Mouse (Mus musculus): ENCODE data around the gene Ifi202b. TPM values are rescaled to one million over a fixed set of nuclear protein-coding genes. Genes with fewer than 3 reads are reported as not detected.
"Not testable (repeated sequence)": the region's sequence is repeated elsewhere in the genome, so short reads cannot be mapped to it uniquely, and the experiment has no call there.

Ifi202b gene
- polyA plus RNA-seq, 1 experiment from 2014 or later, result not detected

- H3K27me3 ChIP-seq (ENCODE audit: insufficient read depth, low read length), result no peaks in the 10 kb centered on the region
- H3K27ac ChIP-seq, result no peak overlapping the region
- H3K4me3 ChIP-seq (replicated peaks; ENCODE audit: low read depth, low read length), result no peak overlapping the region
- WGBS, result 78% methylated on average over 1 of the region's 1 CpGs
- DNase-seq (ENCODE audit: low spot score) (no peak), ATAC-seq (replicated peaks; ENCODE audit: low FRiP score, low read depth) (no peak)
- no peaks in the 10 kb centered on the region for H3K36me3 ChIP-seq (ENCODE audit: insufficient read depth, low read length)
- H3K9me3 ChIP-seq (replicated peaks; ENCODE audit: low read length), result no peaks in the 10 kb centered on the region
- H3K4me1 ChIP-seq (replicated peaks; ENCODE audit: insufficient read depth, low read length), result no peaks in the 10 kb centered on the region
- no peak overlapping the region for H3K9ac ChIP-seq (ENCODE audit: low read depth, low read length)
- no peak overlapping the region for H3K4me2 ChIP-seq (ENCODE audit: low read length)
- TF ChIP-seq CTCF (IDR thresholded peaks at IDR 0.05; ENCODE audit: low read depth), result no peak
Observed at GRCm38 (mm10) chr1:173953563-173953962, 29.0 kb downstream of the Ifi202b start.

GRCm38 (mm10) chr1:173949044-173949443 lies 33.5 kb downstream of the Ifi202b start:
- H3K36me3 ChIP-seq (ENCODE audit: insufficient read depth, low read length); H3K9ac ChIP-seq (ENCODE audit: low read depth, low read length); H3K27me3 ChIP-seq (ENCODE audit: insufficient read depth, low read length); ATAC-seq (replicated peaks; ENCODE audit: low FRiP score, low read depth); H3K4me1 ChIP-seq (replicated peaks; ENCODE audit: insufficient read depth, low read length); DNase-seq (ENCODE audit: low spot score); H3K4me2 ChIP-seq (ENCODE audit: low read length); H3K27ac ChIP-seq; H3K4me3 ChIP-seq (replicated peaks; ENCODE audit: low read depth, low read length); H3K9me3 ChIP-seq (replicated peaks; ENCODE audit: low read length): not testable (repeated sequence)
- 76% methylated on average over 2 of the region's 2 CpGs for WGBS

- not testable (repeated sequence) for DNase-seq (ENCODE audit: low spot score); H3K9ac ChIP-seq (ENCODE audit: low read depth, low read length); H3K9me3 ChIP-seq (replicated peaks; ENCODE audit: low read length); H3K27ac ChIP-seq; H3K4me3 ChIP-seq (replicated peaks; ENCODE audit: low read depth, low read length); ATAC-seq (replicated peaks; ENCODE audit: low FRiP score, low read depth); H3K4me1 ChIP-seq (replicated peaks; ENCODE audit: insufficient read depth, low read length); H3K4me2 ChIP-seq (ENCODE audit: low read length); H3K36me3 ChIP-seq (ENCODE audit: insufficient read depth, low read length); H3K27me3 ChIP-seq (ENCODE audit: insufficient read depth, low read length)
Observed at GRCm38 (mm10) chr1:173942780-173943066, 39.8 kb downstream of the Ifi202b start.

GRCm38 (mm10) chr1:173941924-173942779 lies 40.4 kb downstream of the Ifi202b start, which contains the start of the genes Mndal and Ifi203:
Gene Mndal, minus strand, starts transcription at chr1:173942491.
Gene Ifi203, minus strand, starts transcription at chr1:173942672.
- not testable (repeated sequence) for H3K4me3 ChIP-seq (replicated peaks; ENCODE audit: low read depth, low read length); H3K27me3 ChIP-seq (ENCODE audit: insufficient read depth, low read length); ATAC-seq (replicated peaks; ENCODE audit: low FRiP score, low read depth); H3K36me3 ChIP-seq (ENCODE audit: insufficient read depth, low read length); DNase-seq (ENCODE audit: low spot score); H3K4me1 ChIP-seq (replicated peaks; ENCODE audit: insufficient read depth, low read length); H3K27ac ChIP-seq; H3K9ac ChIP-seq (ENCODE audit: low read depth, low read length); H3K9me3 ChIP-seq (replicated peaks; ENCODE audit: low read length)
- peak within 1 kb of the TSS; percentile 32; the same call in 1 of the 2 replicates for H3K4me2 ChIP-seq (ENCODE audit: low read length)
- WGBS, result 54% methylated on average over 3 of the region's 3 CpGs

- 93% methylated on average over 2 of the region's 2 CpGs for WGBS
- H3K9me3 ChIP-seq (replicated peaks; ENCODE audit: low read length); H3K27ac ChIP-seq; H3K9ac ChIP-seq (ENCODE audit: low read depth, low read length); H3K4me1 ChIP-seq (replicated peaks; ENCODE audit: insufficient read depth, low read length); H3K36me3 ChIP-seq (ENCODE audit: insufficient read depth, low read length); H3K27me3 ChIP-seq (ENCODE audit: insufficient read depth, low read length); DNase-seq (ENCODE audit: low spot score); H3K4me3 ChIP-seq (replicated peaks; ENCODE audit: low read depth, low read length); ATAC-seq (replicated peaks; ENCODE audit: low FRiP score, low read depth): not testable (repeated sequence)
- H3K4me2 ChIP-seq (ENCODE audit: low read length), result peak overlapping the region; percentile 32; the same call in 1 of the 2 replicates
Observed at GRCm38 (mm10) chr1:173941522-173941921, 41.0 kb downstream of the Ifi202b start.

- not testable (repeated sequence) for DNase-seq (ENCODE audit: low spot score)
- WGBS, result 84% methylated on average over 2 of the region's 3 CpGs
Observed at GRCm38 (mm10) chr1:173919279-173919678, 63.3 kb downstream of the Ifi202b start.

GRCm38 (mm10) chr1:173914559-173914958 lies 68.0 kb downstream of the Ifi202b start:
- WGBS, result 88% methylated on average over 2 of the region's 2 CpGs
- H3K9ac ChIP-seq (ENCODE audit: low read depth, low read length), result no peak overlapping the region
- H3K27ac ChIP-seq, result no peak overlapping the region
- no peaks in the 10 kb centered on the region for H3K9me3 ChIP-seq (replicated peaks; ENCODE audit: low read length)
- no peaks in the 10 kb centered on the region for H3K36me3 ChIP-seq (ENCODE audit: insufficient read depth, low read length)
- no peak overlapping the region for H3K4me3 ChIP-seq (replicated peaks; ENCODE audit: low read depth, low read length)
- ATAC-seq (replicated peaks; ENCODE audit: low FRiP score, low read depth), result no peak
- H3K4me1 ChIP-seq (replicated peaks; ENCODE audit: insufficient read depth, low read length), result no peaks in the 10 kb centered on the region
- H3K4me2 ChIP-seq (ENCODE audit: low read length), result no peak overlapping the region
- TF ChIP-seq CTCF (IDR thresholded peaks at IDR 0.05; ENCODE audit: low read depth), result no peak
- no peak for DNase-seq (ENCODE audit: low spot score)
- H3K27me3 ChIP-seq (ENCODE audit: insufficient read depth, low read length), result no peaks in the 10 kb centered on the region

More at GRCm38 (mm10) chr1:173919279-173919678, 63.3 kb downstream of the Ifi202b start:
- H3K36me3 ChIP-seq (ENCODE audit: insufficient read depth, low read length); H3K4me2 ChIP-seq (ENCODE audit: low read length); H3K9ac ChIP-seq (ENCODE audit: low read depth, low read length); H3K9me3 ChIP-seq (replicated peaks; ENCODE audit: low read length); H3K4me3 ChIP-seq (replicated peaks; ENCODE audit: low read depth, low read length); H3K4me1 ChIP-seq (replicated peaks; ENCODE audit: insufficient read depth, low read length); ATAC-seq (replicated peaks; ENCODE audit: low FRiP score, low read depth); H3K27ac ChIP-seq; H3K27me3 ChIP-seq (ENCODE audit: insufficient read depth, low read length): not testable (repeated sequence)

- ATAC-seq (replicated peaks; ENCODE audit: low FRiP score, low read depth); H3K36me3 ChIP-seq (ENCODE audit: insufficient read depth, low read length); DNase-seq (ENCODE audit: low spot score); H3K27ac ChIP-seq; H3K27me3 ChIP-seq (ENCODE audit: insufficient read depth, low read length); H3K4me1 ChIP-seq (replicated peaks; ENCODE audit: insufficient read depth, low read length); H3K9ac ChIP-seq (ENCODE audit: low read depth, low read length); H3K4me3 ChIP-seq (replicated peaks; ENCODE audit: low read depth, low read length); H3K9me3 ChIP-seq (replicated peaks; ENCODE audit: low read length); H3K4me2 ChIP-seq (ENCODE audit: low read length): not testable (repeated sequence)
Observed at GRCm38 (mm10) chr1:173913256-173913791, 69.2 kb downstream of the Ifi202b start.

All from kidney, postnatal 0 days (tissue).